Mouse (Mus musculus) forebrain, embryonic 10.5 days (tissue): Measurements from ENCODE around the gene Cela3b. TPM values are rescaled to one million over a fixed set of nuclear protein-coding genes. Genes with fewer than 3 reads are reported as not detected.
"Not testable (repeated sequence)": the region's sequence is repeated elsewhere in the genome, so short reads cannot be mapped to it uniquely, and the experiment has no call there.

Experiments
- DNase-seq: peaks from one replicate; pipeline ENCODE4 v3.0.0-alpha.2; 2017; ENCODE audit warnings: low spot score; ENCODE audit errors: extremely low spot score
- H3K27ac ChIP-seq: fragments of 300-500 bp; sonication (generic); 2 replicates; pipeline ENCODE4 v1.5.1; 2016; ENCODE audit warnings: mild to moderate bottlenecking
- H3K27me3 ChIP-seq: fragments of 300-500 bp; sonication (generic); 2 replicates; pipeline ENCODE4 v1.6.1; 2016; ENCODE audit warnings: mild to moderate bottlenecking; ENCODE audit not compliant: poor library complexity, severe bottlenecking
- H3K36me3 ChIP-seq: fragments of 300-500 bp; sonication (generic); replicated peaks from 2 replicates; pipeline ENCODE4 v1.6.1; 2016; ENCODE audit warnings: mild to moderate bottlenecking, moderate library complexity
- H3K4me1 ChIP-seq: fragments of 300-500 bp; sonication (generic); 2 replicates; pipeline ENCODE4 v1.6.1; 2016
- H3K4me3 ChIP-seq: fragments of 300-500 bp; sonication (generic); 2 replicates; pipeline ENCODE4 v1.5.1; 2016; ENCODE audit warnings: mild to moderate bottlenecking, moderate library complexity
- H3K9me3 ChIP-seq: fragments of 300-500 bp; sonication (generic); 2 replicates; pipeline ENCODE4 v1.6.1; 2016; ENCODE audit warnings: mild to moderate bottlenecking, moderate library complexity
- WGBS: fragments of 180-500 bp; shearing (Covaris S2); methylation state at CpG from one replicate; pipeline ENCODE4 v1.1.7; 2016; 5-methylcytosine and 5-hydroxymethylcytosine counted together
- polyA plus RNA-seq: library from polyadenylated mRNA; unstranded; fragments of >200 nt; fragmentation: Nextera tagmentation; extraction: Ambion mirVana; gene quantifications from 2 replicates; pipeline ENCODE4 v1.2.1, GENCODE M21; 2016

The Cela3b gene
- polyA plus RNA-seq, 1 experiment from 2014 or later: not detected

- H3K4me3 ChIP-seq: no peak overlapping the region
- WGBS: 88% methylated on average over 8 of the region's 8 CpGs
Observed at GRCm38 (mm10) chr4:137438842-137439241, 8.5 kb upstream of the Cela3b start.

GRCm38 (mm10) chr4:137436979-137437669 is 6.8 kb upstream of the Cela3b start:
- Histone ChIP-seq H3K4me3 (no peak overlapping the region), H3K27me3 (no peaks in the 10 kb centered on the region), H3K36me3 (no peaks in the 10 kb centered on the region), H3K27ac (no peak overlapping the region), H3K4me1 (no peaks in the 10 kb centered on the region), H3K9me3 (no peaks in the 10 kb centered on the region)
- WGBS: 91% methylated on average over 8 of the region's 8 CpGs
- no peak for DNase-seq

More at GRCm38 (mm10) chr4:137438842-137439241, 8.5 kb upstream of the Cela3b start:
- H3K27ac ChIP-seq: no peak overlapping the region
- no peaks in the 10 kb centered on the region for H3K9me3 ChIP-seq
- no peak for DNase-seq
- no peaks in the 10 kb centered on the region for H3K36me3 ChIP-seq
- H3K27me3 ChIP-seq: no peaks in the 10 kb centered on the region
- H3K4me1 ChIP-seq: no peaks in the 10 kb centered on the region

GRCm38 (mm10) chr4:137432700-137433550 is 2.6 kb upstream of the Cela3b start:
- not testable (repeated sequence) for H3K27ac ChIP-seq, H3K9me3 ChIP-seq, DNase-seq, H3K4me3 ChIP-seq, H3K4me1 ChIP-seq, H3K36me3 ChIP-seq, H3K27me3 ChIP-seq
- 87% methylated on average over 10 of the region's 10 CpGs for WGBS

- H3K9me3 ChIP-seq: no peaks in the 10 kb centered on the region
- no peaks in the 10 kb centered on the region for H3K4me1 ChIP-seq
- H3K36me3 ChIP-seq: no peaks in the 10 kb centered on the region
- no peak for DNase-seq
- no peak overlapping the region for H3K27ac ChIP-seq
- 84% methylated on average over 11 of the region's 11 CpGs for WGBS
- H3K4me3 ChIP-seq: no peak overlapping the region
- H3K27me3 ChIP-seq: no peaks in the 10 kb centered on the region
Observed at GRCm38 (mm10) chr4:137417712-137418564, 12.4 kb downstream of the Cela3b start.

- H3K9me3 ChIP-seq: no peaks in the 10 kb centered on the region
- H3K36me3 ChIP-seq: no peaks in the 10 kb centered on the region
- WGBS: 72% methylated on average over 1 of the region's 1 CpGs
- no peaks in the 10 kb centered on the region for H3K27me3 ChIP-seq
- DNase-seq: no peak
- H3K4me3 ChIP-seq: no peak overlapping the region
- no peak overlapping the region for H3K27ac ChIP-seq
- no peaks in the 10 kb centered on the region for H3K4me1 ChIP-seq
Observed at GRCm38 (mm10) chr4:137414936-137415335, 15.4 kb downstream of the Cela3b start.

- not testable (repeated sequence) for H3K4me3 ChIP-seq, H3K27ac ChIP-seq, H3K36me3 ChIP-seq, DNase-seq, H3K9me3 ChIP-seq, H3K27me3 ChIP-seq, H3K4me1 ChIP-seq
- WGBS: 91% methylated on average over 7 of the region's 7 CpGs
Observed at GRCm38 (mm10) chr4:137412185-137412709, 18.1 kb downstream of the Cela3b start.

GRCm38 (mm10) chr4:137409691-137410090 is 20.6 kb downstream of the Cela3b start, which contains the start of gene Cela3a:
TSS of gene Cela3a (minus strand) at chr4:137409791.
- no peaks in the 10 kb centered on the region for H3K9me3 ChIP-seq
- no peaks in the 10 kb centered on the region for H3K27me3 ChIP-seq
- no peaks in the 10 kb centered on the region for H3K4me1 ChIP-seq
- no peaks in the 10 kb centered on the region for H3K36me3 ChIP-seq
- 93% methylated on average over 5 of the region's 5 CpGs for WGBS
- H3K27ac ChIP-seq: no peak within 1 kb of the TSS
- H3K4me3 ChIP-seq: no peak within 1 kb of the TSS
- no peak for DNase-seq

- no peak for DNase-seq
- Histone ChIP-seq H3K4me1 (no peaks in the 10 kb centered on the region), H3K4me3 (no peak overlapping the region), H3K9me3 (no peaks in the 10 kb centered on the region), H3K27me3 (no peaks in the 10 kb centered on the region), H3K27ac (no peak overlapping the region), H3K36me3 (no peaks in the 10 kb centered on the region)
- 96% methylated on average over 3 of the region's 3 CpGs for WGBS
Observed at GRCm38 (mm10) chr4:137405571-137405970, 24.8 kb downstream of the Cela3b start.

- Histone ChIP-seq H3K4me3 (no peak overlapping the region), H3K9me3 (no peaks in the 10 kb centered on the region), H3K36me3 (no peaks in the 10 kb centered on the region), H3K27ac (no peak overlapping the region), H3K27me3 (no peaks in the 10 kb centered on the region), H3K4me1 (no peaks in the 10 kb centered on the region; the same call in 1 of the 2 replicates)
- 81% methylated on average over 15 of the region's 15 CpGs for WGBS
- DNase-seq: no peak
Observed at GRCm38 (mm10) chr4:137396641-137397525, 33.5 kb downstream of the Cela3b start.

GRCm38 (mm10) chr4:137393378-137394135 is 36.8 kb downstream of the Cela3b start:
- peaks cover 16% of the 10 kb centered on the region for H3K36me3 ChIP-seq
- H3K9me3 ChIP-seq: no peaks in the 10 kb centered on the region; the same call in 1 of the 2 replicates
- WGBS: 80% methylated on average over 9 of the region's 9 CpGs
- no peaks in the 10 kb centered on the region for H3K27me3 ChIP-seq
- no peak for DNase-seq
- peaks cover 11% of the 10 kb centered on the region for H3K4me1 ChIP-seq
- no peak overlapping the region for H3K27ac ChIP-seq
- H3K4me3 ChIP-seq: no peak overlapping the region

- H3K4me3 ChIP-seq: no peak overlapping the region
- 91% methylated on average over 9 of the region's 9 CpGs for WGBS
- H3K27ac ChIP-seq: no peak overlapping the region
- DNase-seq: no peak
- H3K9me3 ChIP-seq: no peaks in the 10 kb centered on the region; the same call in 1 of the 2 replicates
- peaks cover 16% of the 10 kb centered on the region for H3K36me3 ChIP-seq
- H3K4me1 ChIP-seq: peaks cover 13% of the 10 kb centered on the region
- H3K27me3 ChIP-seq: no peaks in the 10 kb centered on the region
Observed at GRCm38 (mm10) chr4:137392874-137393273, 37.5 kb downstream of the Cela3b start.
